Mouse (Mus musculus): ENCODE results near the gene Gin1.

Gene Gin1

GRCm38 (mm10) chr1:97788490-97788889, 18.5 kb downstream of the Gin1 start:
- DNase-seq, result no peak

- no peak for DNase-seq
Observed at GRCm38 (mm10) chr1:97794110-97794509, 24.1 kb downstream of the Gin1 start.

GRCm38 (mm10) chr1:97795936-97796335, 26.0 kb downstream of the Gin1 start:
- DNase-seq, result no peak

GRCm38 (mm10) chr1:97802207-97802902, 32.4 kb downstream of the Gin1 start:
- DNase-seq, result no peak

GRCm38 (mm10) chr1:97804520-97804919, 34.5 kb downstream of the Gin1 start:
- DNase-seq, result no peak

GRCm38 (mm10) chr1:97809255-97809912, 39.4 kb downstream of the Gin1 start:
- no peak for DNase-seq

- DNase-seq, result no peak
Observed at GRCm38 (mm10) chr1:97821282-97821681, 51.3 kb downstream of the Gin1 start.

GRCm38 (mm10) chr1:97822203-97822602, 52.2 kb downstream of the Gin1 start:
- no peak for DNase-seq

- DNase-seq, result no peak
Observed at GRCm38 (mm10) chr1:97822904-97823303, 52.9 kb downstream of the Gin1 start.

- DNase-seq, result no peak
Observed at GRCm38 (mm10) chr1:97827566-97827965, 57.6 kb downstream of the Gin1 start.

- no peak for DNase-seq
Observed at GRCm38 (mm10) chr1:97828087-97828486, 58.1 kb downstream of the Gin1 start.

- DNase-seq, result no peak
Observed at GRCm38 (mm10) chr1:97833466-97834353, 63.7 kb downstream of the Gin1 start.

- DNase-seq, result no peak
Observed at GRCm38 (mm10) chr1:97834354-97834822, 64.4 kb downstream of the Gin1 start.

Data from cerebellum, adult 8-10 months (tissue).